Mouse (Mus musculus) G1E (cell line): ENCODE measurements around the gene Churc1.

ENCODE experiments used
- CTCF ChIP-seq: IDR thresholded peaks from 2 replicates; pipeline ENCODE4 v1.5.1; 2012; ENCODE audit warnings: low read depth, low read length, inconsistent platforms, mixed read lengths
- TAL1 ChIP-seq: conservative IDR thresholded peaks from 2 replicates; pipeline ENCODE4 v1.6.1; 2012; ENCODE audit warnings: low read depth, low read length, inconsistent platforms, mixed read lengths

- no peak for TF ChIP-seq CTCF
- no peak for TF ChIP-seq TAL1
These were observed 45.2 kb downstream of the Churc1 start for GRCm38 (mm10) chr12:76810491-76810890.
